Comparison of ENCODE assay signal across 11 mouse cellular contexts in genomic region chr11:76278960-76279852, GRCm38 (mm10). TPM values are rescaled to one million over a fixed set of nuclear protein-coding genes. Genes with fewer than 3 reads are reported as not detected.
DNase-seq lines count a peak whose midpoint lies in the region; ATAC-seq lines count a peak whose summit lies in the region.
"Had no signal": no experiment of that assay in that cellular context is flagged by ENCODE, and none has a peak within 500 bp of the region (broad histone marks: within the 10 kb centered on the region; RNA-seq: fewer than 3 reads in every experiment).

No protein-coding gene starts in this region.

- H3K27me3 ChIP-seq in lung, embryonic 15.5 days = no peaks in the 10 kb centered on the region
- H3K27me3 ChIP-seq in forebrain, embryonic 12.5 days = no peaks in the 10 kb centered on the region
- no peaks in the 10 kb centered on the region for H3K27me3 ChIP-seq in limb, embryonic 11.5 days (ENCODE audit: control insufficient read depth, insufficient read depth, low read length)
- H3K27me3 ChIP-seq: heart, embryonic 15.5 days had no signal

- no peaks in the 10 kb centered on the region; the same call in 1 of the 2 replicates for H3K36me3 ChIP-seq in lung, embryonic 15.5 days
- H3K36me3 ChIP-seq in forebrain, embryonic 12.5 days (replicated peaks) = peaks cover 7% of the 10 kb centered on the region; the same call in 1 of the 2 replicates
- H3K36me3 ChIP-seq in limb, embryonic 11.5 days (ENCODE audit: control insufficient read depth, insufficient read depth, low read length) = no peaks in the 10 kb centered on the region
- H3K36me3 ChIP-seq: heart, embryonic 15.5 days had no signal

- no peak; the same call in 1 of the 2 replicates for ATAC-seq in lung, embryonic 15.5 days (ENCODE audit: borderline replicate concordance, extremely low read depth, low FRiP score, low TSS enrichment)
- no peak for ATAC-seq in forebrain, embryonic 12.5 days (ENCODE audit: low FRiP score)
- ATAC-seq in limb, embryonic 11.5 days (ENCODE audit: insufficient number of reproducible peaks, low FRiP score, low TSS enrichment, low read depth) = no peak

- H3K4me2 ChIP-seq in lung, embryonic 15.5 days = no peak overlapping the region
- H3K4me2 ChIP-seq in forebrain, embryonic 12.5 days = no peak overlapping the region
- H3K4me2 ChIP-seq in limb, embryonic 11.5 days (ENCODE audit: low read depth, severe bottlenecking) = no peak overlapping the region
- H3K4me2 ChIP-seq: heart, embryonic 15.5 days; liver, embryonic 11.5 days had no signal

- WGBS in lung, embryonic 15.5 days = 50% methylated on average over 14 of the region's 14 CpGs
- 50% methylated on average over 14 of the region's 14 CpGs for WGBS in forebrain, embryonic 12.5 days
- 62% methylated on average over 14 of the region's 14 CpGs for WGBS in limb, embryonic 11.5 days

- 0 out of 2 replicates have a peak, but pooled peaks cover 4% of the 10 kb centered on the region for H3K4me1 ChIP-seq in lung, embryonic 15.5 days
- H3K4me1 ChIP-seq in forebrain, embryonic 12.5 days = peaks cover 17% of the 10 kb centered on the region
- H3K4me1 ChIP-seq in limb, embryonic 11.5 days (ENCODE audit: control insufficient read depth, insufficient read depth, low read length) = peaks cover 8% of the 10 kb centered on the region; the same call in 1 of the 2 replicates

- peak overlapping the region; percentile 33; the same call in 1 of the 2 replicates for H3K27ac ChIP-seq in lung, embryonic 15.5 days
- peak overlapping the region; percentile 50 for H3K27ac ChIP-seq in forebrain, embryonic 12.5 days
- no peak overlapping the region for H3K27ac ChIP-seq in limb, embryonic 11.5 days (replicated peaks; ENCODE audit: low read depth, low read length)
- H3K27ac ChIP-seq: heart, embryonic 15.5 days had no signal

- H3K9ac ChIP-seq in lung, embryonic 15.5 days = no peak overlapping the region
- no peak overlapping the region for H3K9ac ChIP-seq in forebrain, embryonic 12.5 days
- H3K9ac ChIP-seq in limb, embryonic 11.5 days (ENCODE audit: low read length) = no peak overlapping the region
- H3K9ac ChIP-seq: heart, embryonic 15.5 days had no signal

- no peak overlapping the region for H3K4me3 ChIP-seq in lung, embryonic 15.5 days
- H3K4me3 ChIP-seq in forebrain, embryonic 12.5 days (replicated peaks) = no peak overlapping the region
- H3K4me3 ChIP-seq in limb, embryonic 11.5 days (ENCODE audit: low read depth, low read length) = no peak overlapping the region
- H3K4me3 ChIP-seq: heart, embryonic 15.5 days had no signal

- H3K9me3 ChIP-seq in lung, embryonic 15.5 days = no peaks in the 10 kb centered on the region
- no peaks in the 10 kb centered on the region; the same call in 1 of the 2 replicates for H3K9me3 ChIP-seq in forebrain, embryonic 12.5 days
- no peaks in the 10 kb centered on the region for H3K9me3 ChIP-seq in limb, embryonic 11.5 days (ENCODE audit: control insufficient read depth, low read length)
- H3K9me3 ChIP-seq: heart, embryonic 15.5 days had no signal

- DNase-seq in lung, adult 18-20 months = no peak
- peak; percentile 41 for DNase-seq in limb, embryonic 11.5 days (ENCODE audit: low spot score)
- no peak for DNase-seq in adrenal gland, adult 2 months
- DNase-seq in embryo, embryonic 11 days = no peak
- no peak for DNase-seq in layer of hippocampus, postnatal 14 days (ENCODE audit: low spot score in 2 of 2)
- DNase-seq: cerebellum, adult 8-10 months; thymus, postnatal 25 days had no signal

RNA-seq across cellular contexts. Expression of gene Glod4, which starts 35.7 kb away (rescaled TPM):
- 128 and 138 TPM in 2 replicates for polyA plus RNA-seq in lung, embryonic 15.5 days (2015; fragmentation: Nextera tagmentation; extraction: Ambion mirVana)
- polyA plus RNA-seq in forebrain, embryonic 12.5 days (2016; fragmentation: Nextera tagmentation; extraction: Ambion mirVana) = 123 and 125 TPM in 2 replicates
- 136 TPM in 2 replicates for polyA plus RNA-seq in limb, embryonic 11.5 days (2014; fragmentation: Nextera tagmentation; extraction: Ambion mirVana)
- 10 to 100 TPM; 76.3 to 86.1 TPM for total RNA-seq in adrenal gland, adult 2 months (2021)
- 1.7 TPM in 2 replicates for polyA plus RNA-seq in adrenal gland, adult 2 months (2012; rRNA removed)
- 10 to 100 TPM; 47.8 to 50.4 TPM for total RNA-seq in layer of hippocampus, postnatal 14 days (2021)

RNA-seq across cellular contexts. Expression of gene Mrm3, which starts 35.7 kb away (rescaled TPM):
- 21.8 and 22.4 TPM in 2 replicates for polyA plus RNA-seq in lung, embryonic 15.5 days (2015; fragmentation: Nextera tagmentation; extraction: Ambion mirVana)
- 20.0 and 22.2 TPM in 2 replicates for polyA plus RNA-seq in forebrain, embryonic 12.5 days (2016; fragmentation: Nextera tagmentation; extraction: Ambion mirVana)
- polyA plus RNA-seq in limb, embryonic 11.5 days (2014; fragmentation: Nextera tagmentation; extraction: Ambion mirVana) = 23.9 and 24.0 TPM in 2 replicates
- 10 to 100 TPM; 18.1 to 21.3 TPM for total RNA-seq in adrenal gland, adult 2 months (2021)
- polyA plus RNA-seq in adrenal gland, adult 2 months (2012; rRNA removed) = 10.4 and 13.0 TPM in 2 replicates
- 10 to 100 TPM; 15.7 to 15.8 TPM for total RNA-seq in layer of hippocampus, postnatal 14 days (2021)

Comparison
In these comparisons a context has a peak if more than half of its experiments do, and no peak if none do; other contexts are left out.
1. RNA of gene Glod4, which starts 35.7 kb away (polyA plus RNA-seq): 128 to 138 TPM in lung, embryonic 15.5 days, 136 TPM in limb, embryonic 11.5 days and 123 to 125 TPM in forebrain, embryonic 12.5 days; 1.7 TPM in adrenal gland, adult 2 months; every median in the first group is over 10 times any median in the second.